Comparison of ENCODE assay signal across 8 mouse cellular contexts in genomic region chr2:28535263-28535540, GRCm38 (mm10). TPM values are rescaled to one million over a fixed set of nuclear protein-coding genes. Genes with fewer than 3 reads are reported as not detected.
DNase-seq lines count a peak whose midpoint lies in the region; ATAC-seq lines count a peak whose summit lies in the region.

No protein-coding gene starts in this region.

- no peaks in the 10 kb centered on the region for H3K27me3 ChIP-seq in forebrain, embryonic 15.5 days
- peaks cover 27% of the 10 kb centered on the region for H3K27me3 ChIP-seq in liver, embryonic 12.5 days (replicated peaks)

- peak overlapping the region; percentile 9; the same call in 1 of the 2 replicates for H3K4me3 ChIP-seq in forebrain, embryonic 15.5 days
- no peak overlapping the region for H3K4me3 ChIP-seq in liver, embryonic 12.5 days

- no peaks in the 10 kb centered on the region for H3K9me3 ChIP-seq in forebrain, embryonic 15.5 days
- H3K9me3 ChIP-seq in liver, embryonic 12.5 days (replicated peaks), result no peaks in the 10 kb centered on the region

- peak overlapping the region; percentile 84 for H3K4me2 ChIP-seq in forebrain, embryonic 15.5 days (replicated peaks)
- H3K4me2 ChIP-seq in liver, embryonic 12.5 days, result 0 out of 2 replicates have a peak overlapping the region, but pooled peaks have one; percentile 2

- H3K27ac ChIP-seq in forebrain, embryonic 15.5 days (replicated peaks), result peak overlapping the region; percentile 89
- peak overlapping the region; percentile 16; the same call in 1 of the 2 replicates for H3K27ac ChIP-seq in liver, embryonic 12.5 days

- H3K4me1 ChIP-seq in forebrain, embryonic 15.5 days, result peaks cover 88% of the 10 kb centered on the region
- H3K4me1 ChIP-seq in liver, embryonic 12.5 days, result peaks cover 31% of the 10 kb centered on the region

- 32% methylated on average over 4 of the region's 4 CpGs for WGBS in forebrain, embryonic 15.5 days
- 54% methylated on average over 4 of the region's 4 CpGs for WGBS in liver, embryonic 12.5 days (ENCODE audit: insufficient replicate concordance)

- H3K9ac ChIP-seq in forebrain, embryonic 15.5 days (replicated peaks), result no peak overlapping the region; the same call in 1 of the 2 replicates
- H3K9ac ChIP-seq in liver, embryonic 12.5 days, result no peak overlapping the region

- H3K36me3 ChIP-seq in forebrain, embryonic 15.5 days, result no peaks in the 10 kb centered on the region
- no peaks in the 10 kb centered on the region for H3K36me3 ChIP-seq in liver, embryonic 12.5 days

- peak; percentile 54; the same call in 1 of the 2 replicates for ATAC-seq in cerebellum, adult (ENCODE audit: insufficient number of reproducible peaks, low FRiP score, low TSS enrichment)
- ATAC-seq in forebrain, embryonic 15.5 days (replicated peaks), result no peak
- no peak for ATAC-seq in liver, embryonic 12.5 days

- no peak for DNase-seq in cerebellum, postnatal 4 days (ENCODE audit: low spot score in 2 of 2)
- DNase-seq in A20 (ENCODE audit: low read depth, low spot score), result peak; percentile 51
- no peak for DNase-seq in urinary bladder, postnatal 25 days (ENCODE audit: low spot score)
- no peak for DNase-seq in layer of hippocampus, adult 9-10 months (ENCODE audit: low spot score)
- DNase-seq in left cerebral cortex, adult 9 months (ENCODE audit: low spot score in 2 of 2), result no peak

RNA-seq across cellular contexts. Expression of gene Ralgds, which starts 22.3 kb away (rescaled TPM):
- polyA plus RNA-seq in forebrain, embryonic 15.5 days (2015; fragmentation: Nextera tagmentation; extraction: Ambion mirVana), result 84.6 and 87.8 TPM in 2 replicates
- polyA plus RNA-seq in liver, embryonic 12.5 days (2016; fragmentation: Nextera tagmentation; extraction: Ambion mirVana), result 4.3 and 5.5 TPM in 2 replicates

RNA-seq across cellular contexts. Expression of gene Cel, which starts 28.0 kb away (rescaled TPM):
- 0.10 TPM in 1 of 2 replicates, not detected in the other for polyA plus RNA-seq in forebrain, embryonic 15.5 days (2015; fragmentation: Nextera tagmentation; extraction: Ambion mirVana)
- polyA plus RNA-seq in liver, embryonic 12.5 days (2016; fragmentation: Nextera tagmentation; extraction: Ambion mirVana), result not detected in 2 replicates

RNA-seq across cellular contexts. Expression of gene Gm10134, which starts 29.3 kb away (rescaled TPM):
- polyA plus RNA-seq in forebrain, embryonic 15.5 days (2015; fragmentation: Nextera tagmentation; extraction: Ambion mirVana), result 0.60 and 0.92 TPM in 2 replicates
- 0.64 and 0.71 TPM in 2 replicates for polyA plus RNA-seq in liver, embryonic 12.5 days (2016; fragmentation: Nextera tagmentation; extraction: Ambion mirVana)

RNA-seq across cellular contexts. Expression of gene Gbgt1, which starts 38.5 kb away (rescaled TPM):
- 0.50 and 0.68 TPM in 2 replicates for polyA plus RNA-seq in forebrain, embryonic 15.5 days (2015; fragmentation: Nextera tagmentation; extraction: Ambion mirVana)
- 0.37 and 0.39 TPM in 2 replicates for polyA plus RNA-seq in liver, embryonic 12.5 days (2016; fragmentation: Nextera tagmentation; extraction: Ambion mirVana)

RNA-seq across cellular contexts. Expression of gene Gtf3c5, which starts 48.3 kb away (rescaled TPM):
- polyA plus RNA-seq in forebrain, embryonic 15.5 days (2015; fragmentation: Nextera tagmentation; extraction: Ambion mirVana), result 41.8 and 42.3 TPM in 2 replicates
- polyA plus RNA-seq in liver, embryonic 12.5 days (2016; fragmentation: Nextera tagmentation; extraction: Ambion mirVana), result 24.9 and 26.3 TPM in 2 replicates

Comparison
In these comparisons a context has a peak if more than half of its experiments do, and no peak if none do; other contexts are left out.
1. RNA of gene Ralgds, which starts 22.3 kb away (polyA plus RNA-seq): 84.6 to 87.8 TPM in forebrain, embryonic 15.5 days; 4.3 to 5.5 TPM in liver, embryonic 12.5 days; every median in the first group is over 10 times any median in the second.